Mouse (Mus musculus): ENCODE results near the gene Hephl1. TPM values are rescaled to one million over a fixed set of nuclear protein-coding genes. Genes with fewer than 3 reads are reported as not detected.

Hephl1 gene
- polyA plus RNA-seq, 1 experiment: 2.8 TPM

DNA sequence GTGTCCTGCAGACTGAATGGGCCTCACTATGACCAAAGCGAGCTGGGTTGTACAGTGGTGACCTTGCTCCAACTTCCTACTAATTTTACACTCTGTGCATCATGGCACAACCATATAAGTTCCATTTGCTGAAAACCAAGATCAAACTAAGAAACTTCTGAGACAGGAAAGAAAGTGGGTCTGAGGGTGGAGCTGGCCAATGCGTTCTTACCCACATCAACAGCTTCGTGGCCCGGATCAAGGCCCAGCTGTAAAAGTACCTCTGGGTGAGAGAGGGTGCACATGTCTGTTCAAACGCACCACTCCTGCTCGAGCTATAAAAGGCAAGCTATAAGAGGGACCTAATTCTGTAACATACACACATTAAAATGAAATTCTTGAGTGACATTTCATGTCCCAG lies 51.9 kb downstream of the Hephl1 start:
- no peak for DNase-seq (ENCODE audit: low read depth)

DNA sequence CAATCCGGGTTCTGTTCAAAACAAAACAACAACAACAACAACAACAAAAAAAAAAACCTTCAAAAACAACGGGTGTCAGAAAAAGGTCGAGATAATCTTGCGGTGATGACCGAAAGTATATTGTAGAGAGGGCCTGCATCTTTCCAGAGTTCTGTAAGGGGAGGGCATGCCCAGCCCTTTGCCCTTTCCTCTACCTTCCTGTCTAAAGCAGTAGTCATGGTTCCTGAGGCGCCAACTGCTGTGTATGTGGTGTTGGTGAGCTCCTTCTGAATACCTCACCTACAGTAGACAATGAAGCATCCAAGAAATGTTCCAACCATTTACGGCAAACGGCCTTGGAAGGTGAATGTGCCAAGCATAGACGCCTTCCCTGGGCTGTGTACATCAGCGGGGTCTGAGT lies 66.2 kb downstream of the Hephl1 start:
- no peak for DNase-seq (ENCODE audit: low read depth)

DNA sequence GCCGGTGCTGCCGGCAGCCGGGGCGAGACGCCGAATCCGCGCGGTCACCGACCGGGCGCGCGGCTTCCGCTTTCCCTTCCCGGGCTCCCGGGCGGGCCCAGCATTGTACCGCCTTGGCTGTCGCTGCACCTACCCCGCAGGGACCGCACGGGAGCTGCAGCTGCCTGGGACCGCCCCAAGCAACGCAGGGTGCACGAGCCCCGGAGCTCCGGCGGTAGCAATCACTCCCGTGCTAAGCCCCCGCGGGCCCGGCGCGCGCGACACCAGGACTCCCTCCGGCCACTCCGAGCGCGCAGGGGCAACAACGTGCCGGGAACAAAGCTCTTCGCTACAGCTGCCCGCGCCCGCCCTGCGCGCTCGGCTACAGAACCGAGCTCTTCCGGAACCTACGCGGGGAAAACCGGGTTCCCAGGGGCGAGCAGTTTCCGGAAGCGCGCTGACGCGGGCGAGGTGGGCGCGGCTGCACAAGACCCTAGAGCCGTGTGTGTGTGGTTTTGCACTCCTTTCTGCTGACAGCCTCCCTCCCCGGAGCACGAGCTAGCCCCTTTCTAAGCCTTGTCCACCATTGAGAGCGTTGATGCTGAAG lies 66.7 kb downstream of the Hephl1 start, which contains the start of gene Panx1:
TSS of gene Panx1 (minus strand) at position 395 of the 586 bp plus-strand sequence.
- DNase-seq (ENCODE audit: low read depth): no peak

- no peak for DNase-seq (ENCODE audit: low read depth)
Observed at GRCm38 (mm10) chr9:15044391-15045083, 67.4 kb downstream of the Hephl1 start.

- DNase-seq (ENCODE audit: low read depth): no peak
Observed at GRCm38 (mm10) chr9:15041556-15041955, 70.4 kb downstream of the Hephl1 start.

DNA sequence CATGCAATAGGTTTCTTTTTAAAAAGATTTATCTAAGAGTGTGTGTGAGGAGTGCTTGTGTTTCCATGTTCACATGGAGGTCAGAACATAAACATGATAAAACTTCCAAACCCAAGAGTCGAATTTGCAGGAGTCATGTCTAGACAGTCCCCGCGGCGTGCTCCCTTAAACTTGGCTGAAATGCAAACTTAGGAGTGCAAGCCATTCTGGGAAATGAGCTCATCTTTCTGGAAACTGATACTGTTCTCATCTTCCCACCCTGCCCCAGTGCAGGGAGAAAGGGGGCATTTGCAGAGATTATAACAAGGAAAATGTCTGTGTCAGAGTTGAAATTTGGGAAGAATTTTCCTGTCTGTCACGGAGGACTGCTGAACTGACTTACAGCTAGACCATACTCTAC lies 72.1 kb downstream of the Hephl1 start:
- no peak for DNase-seq (ENCODE audit: low read depth)

GRCm38 (mm10) chr9:15037704-15038103 lies 74.2 kb downstream of the Hephl1 start:
- DNase-seq (ENCODE audit: low read depth): no peak

GRCm38 (mm10) chr9:15037237-15037636 lies 74.7 kb downstream of the Hephl1 start:
- no peak for DNase-seq (ENCODE audit: low read depth)

DNA sequence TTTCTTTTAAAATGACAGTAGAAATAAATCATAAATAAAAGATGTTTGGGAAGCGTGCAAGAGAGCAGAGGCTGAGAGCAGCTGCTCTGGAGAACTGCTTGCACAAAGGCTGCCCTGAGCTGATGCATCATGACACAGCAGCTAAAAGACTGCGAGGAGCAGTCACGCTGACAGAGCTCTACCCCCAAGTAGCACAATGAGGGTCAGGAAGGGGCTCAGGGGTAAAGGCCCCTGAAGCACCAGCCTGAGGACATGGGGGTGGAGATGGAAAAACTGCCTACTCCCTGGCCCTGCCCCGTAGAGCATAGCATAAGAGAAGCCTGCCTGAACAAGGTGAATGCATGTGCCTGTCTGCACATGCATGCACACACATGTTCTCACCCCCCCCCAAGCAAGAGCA lies 75.1 kb downstream of the Hephl1 start:
- no peak for DNase-seq (ENCODE audit: low read depth)

GRCm38 (mm10) chr9:15036405-15036804 lies 75.5 kb downstream of the Hephl1 start:
- DNase-seq (ENCODE audit: low read depth): no peak

- no peak for DNase-seq (ENCODE audit: low read depth)
Observed at GRCm38 (mm10) chr9:15035979-15036378, 75.9 kb downstream of the Hephl1 start.

DNA sequence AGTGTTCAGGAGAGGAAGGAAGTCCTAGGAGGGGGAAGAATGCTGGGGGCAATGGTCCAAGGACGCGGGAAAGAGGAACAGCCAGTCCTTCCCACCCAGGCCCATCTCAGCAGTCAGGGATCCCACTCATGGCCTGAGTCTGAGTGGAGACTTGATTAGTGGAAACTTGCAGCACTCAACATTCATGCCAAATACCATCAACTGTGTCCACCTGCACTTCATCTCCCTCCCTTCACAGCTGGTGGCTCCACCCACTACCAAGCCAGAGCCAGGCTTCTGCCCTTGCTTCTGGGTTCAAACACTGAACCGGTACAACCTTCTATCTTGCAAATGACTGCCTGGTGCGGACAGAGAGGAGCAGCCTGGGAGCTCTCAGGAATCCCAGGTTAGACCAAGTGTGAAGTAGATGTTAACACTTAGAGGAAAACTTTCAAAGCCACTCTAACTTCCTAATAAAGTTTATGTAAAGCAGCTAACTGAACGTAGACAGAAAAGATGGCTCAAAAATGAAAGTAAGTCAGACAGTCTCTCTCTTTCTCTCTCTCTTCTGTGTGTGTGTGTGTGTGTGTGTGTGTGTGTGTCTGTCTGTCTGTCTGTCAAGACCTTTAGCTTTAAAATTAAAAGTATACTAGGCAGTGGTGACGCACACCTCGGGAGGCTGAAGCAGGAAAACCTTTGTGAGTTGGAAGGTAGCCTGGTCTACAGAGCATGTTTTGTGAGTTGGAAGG lies 77.2 kb downstream of the Hephl1 start:
- no peak for DNase-seq (ENCODE audit: low read depth)

DNA sequence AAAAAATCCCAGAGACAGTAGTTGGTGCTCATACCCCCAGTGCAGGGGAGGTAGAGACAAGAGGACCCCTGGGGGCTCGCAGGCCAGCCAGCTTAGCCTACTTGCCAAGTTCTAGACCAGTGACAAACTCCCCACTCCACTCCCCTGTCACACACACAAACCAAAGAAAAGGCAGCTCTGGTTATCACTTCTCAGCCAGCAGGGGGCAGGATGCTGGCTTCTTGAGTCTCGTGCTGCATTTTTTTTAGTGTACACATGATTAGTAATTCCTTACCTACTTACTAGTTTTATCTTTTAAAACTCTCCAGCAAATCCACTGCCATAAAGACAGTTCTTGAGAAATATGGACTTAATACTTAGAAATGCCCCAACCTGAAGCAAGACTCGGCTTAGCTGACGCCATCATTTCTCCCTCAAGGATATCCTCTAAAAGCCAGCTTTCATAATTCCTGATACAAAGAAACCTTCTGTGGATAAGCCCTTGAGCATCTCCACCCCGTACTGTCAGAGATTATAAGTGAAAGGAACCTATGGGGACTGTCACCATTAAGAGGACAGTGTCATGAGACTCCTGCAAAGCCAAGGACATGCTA lies 78.2 kb downstream of the Hephl1 start:
- DNase-seq (ENCODE audit: low read depth): peak; percentile 69

GRCm38 (mm10) chr9:15032797-15033196 lies 79.1 kb downstream of the Hephl1 start:
- no peak for DNase-seq (ENCODE audit: low read depth)

GRCm38 (mm10) chr9:15030771-15031170 lies 81.1 kb downstream of the Hephl1 start:
- no peak for DNase-seq (ENCODE audit: low read depth)

- no peak for DNase-seq (ENCODE audit: low read depth)
Observed at GRCm38 (mm10) chr9:15029025-15029727, 82.7 kb downstream of the Hephl1 start.

GRCm38 (mm10) chr9:15027725-15028124 lies 84.2 kb downstream of the Hephl1 start:
- no peak for DNase-seq (ENCODE audit: low read depth)

- DNase-seq (ENCODE audit: low read depth): no peak
Observed at GRCm38 (mm10) chr9:15023049-15023448, 88.9 kb downstream of the Hephl1 start.

- no peak for DNase-seq (ENCODE audit: low read depth)
Observed at GRCm38 (mm10) chr9:15021156-15021555, 90.8 kb downstream of the Hephl1 start.

DNA sequence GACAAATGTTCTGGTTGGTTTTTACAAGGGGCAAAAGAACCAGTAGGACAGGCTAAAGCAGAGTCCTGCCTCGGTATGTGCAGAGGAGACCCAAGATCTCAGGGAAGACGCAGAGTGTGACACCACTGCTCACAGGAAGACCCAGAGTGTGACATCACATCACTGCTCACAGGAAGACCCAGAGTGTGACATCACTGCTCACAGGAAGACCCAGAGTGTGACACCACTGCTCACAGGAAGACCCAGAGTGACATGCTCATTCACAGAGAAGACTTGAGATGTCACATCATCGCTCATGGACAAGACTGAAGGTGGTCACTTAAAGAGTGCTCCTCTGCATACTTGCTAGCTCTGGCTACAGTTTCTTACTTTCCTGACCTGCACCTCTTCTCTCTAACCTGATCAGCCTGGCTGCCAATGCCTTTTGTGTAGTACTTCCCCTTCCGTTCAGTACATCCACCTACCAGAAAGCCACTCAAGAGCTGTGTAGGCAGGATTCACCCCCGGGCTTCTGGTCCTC lies 91.3 kb downstream of the Hephl1 start:
- no peak for DNase-seq (ENCODE audit: low read depth)

DNA sequence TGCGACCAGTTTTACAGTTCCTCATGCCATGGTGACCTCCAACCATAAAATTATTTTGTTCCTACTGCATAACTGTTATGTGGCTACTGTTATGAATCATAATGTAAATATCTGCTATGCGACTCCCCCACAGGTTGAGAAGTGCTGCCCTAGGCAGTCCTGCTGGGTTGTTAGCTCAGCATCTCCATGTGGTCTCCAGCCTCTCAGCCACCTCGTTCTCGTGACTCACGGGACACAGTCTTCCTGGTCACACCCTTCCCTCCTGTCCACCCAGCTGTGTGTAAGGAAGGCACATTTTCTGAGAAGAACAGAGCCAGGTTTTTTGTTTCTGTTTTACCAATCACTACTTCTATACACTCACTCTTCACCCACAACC lies 93.2 kb downstream of the Hephl1 start:
- DNase-seq (ENCODE audit: low read depth): no peak

All from gonadal fat pad, adult 2 months (tissue).